Mouse (Mus musculus) embryonic facial prominence, embryonic 11.5 days (tissue): Measurements from ENCODE around the gene Lrp8. TPM values are rescaled to one million over a fixed set of nuclear protein-coding genes. Genes with fewer than 3 reads are reported as not detected.

Experiments
- ATAC-seq: fragments of 200-750 bp; cut with Nextera tagmentation; replicated peaks from 2 replicates; pipeline ENCODE4 v1.8.0; 2017; ENCODE audit warnings: low read depth; ENCODE audit not compliant: insufficient number of reproducible peaks, low FRiP score, low TSS enrichment
- DNase-seq: peaks from one replicate; pipeline ENCODE4 v3.0.0-alpha.2; 2015; ENCODE audit warnings: low spot score
- H3K27ac ChIP-seq: fragments of 300-500 bp; sonication (generic); replicated peaks from 2 replicates; pipeline ENCODE4 v1.5.1; 2014; ENCODE audit warnings: mild to moderate bottlenecking, low read depth, low read length, control low read depth
- H3K27me3 ChIP-seq: fragments of 300-500 bp; sonication (generic); 2 replicates; pipeline ENCODE4 v1.6.1; 2014; ENCODE audit warnings: mild to moderate bottlenecking, low read length, moderate library complexity, mixed read lengths; ENCODE audit not compliant: control insufficient read depth, insufficient read depth
- H3K36me3 ChIP-seq: fragments of 300-500 bp; sonication (generic); replicated peaks from 2 replicates; pipeline ENCODE4 v1.6.1; 2014; ENCODE audit warnings: low read depth, mild to moderate bottlenecking, low read length, moderate library complexity, mixed read lengths; ENCODE audit not compliant: control insufficient read depth, insufficient read depth
- H3K4me1 ChIP-seq: fragments of 300-500 bp; sonication (generic); 2 replicates; pipeline ENCODE4 v1.6.1; 2014; ENCODE audit warnings: low read length, mixed read lengths; ENCODE audit not compliant: control insufficient read depth, insufficient read depth
- H3K4me2 ChIP-seq: fragments of 300-500 bp; sonication (generic); 2 replicates; pipeline ENCODE4 v1.6.1; 2014; ENCODE audit warnings: low read depth, mild to moderate bottlenecking, control low read depth, low read length, moderate library complexity
- H3K4me3 ChIP-seq: fragments of 300-500 bp; sonication (generic); 2 replicates; pipeline ENCODE4 v1.5.1; 2014; ENCODE audit warnings: low read depth, low read length, control low read depth
- H3K9ac ChIP-seq: fragments of 300-500 bp; sonication (generic); replicated peaks from 2 replicates; pipeline ENCODE4 v1.6.1; 2014; ENCODE audit warnings: mild to moderate bottlenecking, control low read depth, low read length
- H3K9me3 ChIP-seq: fragments of 300-500 bp; sonication (generic); replicated peaks from 2 replicates; pipeline ENCODE4 v1.6.1; 2016; ENCODE audit warnings: mild to moderate bottlenecking, low read length, inconsistent platforms, mixed read lengths; ENCODE audit not compliant: control insufficient read depth
- WGBS: fragments of 180-500 bp; shearing (Covaris S2); extraction: QIAGEN DNeasy Blood & Tissue Kit; methylation state at CpG from one replicate; pipeline ENCODE4 v1.1.7; 2014; 5-methylcytosine and 5-hydroxymethylcytosine counted together
- polyA plus RNA-seq: library from polyadenylated mRNA; unstranded; fragments of >200 nt; fragmentation: Nextera tagmentation; extraction: Ambion mirVana; gene quantifications from 2 replicates; pipeline ENCODE4 v1.2.1, GENCODE M21; 2014

Lrp8 gene
- polyA plus RNA-seq, 1 experiment from 2014 or later = 5.0 TPM

DNA sequence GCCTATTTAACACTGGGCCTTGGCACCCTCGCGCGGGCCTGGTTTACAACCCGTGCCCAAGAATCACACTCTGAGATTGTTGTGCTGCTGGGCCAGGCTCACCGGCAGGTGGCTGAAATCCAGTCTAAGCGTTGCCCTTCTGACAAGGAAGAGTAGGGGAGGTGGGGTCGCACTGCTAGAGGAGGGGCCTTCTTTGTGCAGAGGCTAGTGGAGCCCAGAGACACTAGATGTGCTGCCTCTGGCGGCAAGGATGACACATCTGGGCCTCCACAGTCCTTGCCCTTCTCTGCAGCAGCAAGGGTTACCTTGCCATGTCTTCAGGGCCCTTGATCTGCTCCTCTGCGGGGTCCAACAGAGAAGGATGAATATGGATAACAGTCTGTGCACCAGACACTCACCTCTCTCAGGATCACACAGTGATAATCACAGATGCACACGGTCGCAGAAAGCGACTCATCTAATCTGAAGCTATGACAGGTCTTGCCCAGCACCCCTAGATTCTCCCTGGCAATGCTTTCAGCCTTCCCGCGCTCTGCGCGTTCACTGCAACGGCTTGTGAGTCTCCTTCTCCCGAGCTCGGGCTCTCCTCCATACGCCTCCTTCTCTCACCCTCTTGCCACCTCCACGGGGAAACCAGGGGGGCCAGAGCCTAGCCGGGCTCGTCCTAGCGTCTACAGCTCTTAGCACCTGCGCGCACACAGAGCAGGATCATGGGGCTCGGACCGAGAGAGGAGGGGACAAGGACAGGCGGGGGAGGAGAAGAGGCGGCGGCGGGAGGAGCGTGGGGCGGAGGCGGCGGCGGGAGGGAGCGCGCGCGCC, 486 bp upstream of the Lrp8 start:
- ATAC-seq (peak; percentile 57), DNase-seq (peak; percentile 84)
- 0 out of 2 replicates have a peak overlapping the region, but pooled peaks have one; percentile 13 for H3K27ac ChIP-seq
- H3K27me3 ChIP-seq = 0 out of 2 replicates have a peak, but pooled peaks cover 3% of the 10 kb centered on the region
- H3K4me2 ChIP-seq = peak overlapping the region; percentile 100
- 2% methylated on average over 34 of the region's 41 CpGs for WGBS
- H3K9ac ChIP-seq = peak overlapping the region; percentile 78
- H3K36me3 ChIP-seq = no peaks in the 10 kb centered on the region
- H3K4me3 ChIP-seq = peak overlapping the region; percentile 71
- no peaks in the 10 kb centered on the region for H3K9me3 ChIP-seq
- peaks cover 9% of the 10 kb centered on the region for H3K4me1 ChIP-seq

GRCm38 (mm10) chr4:107802450-107803331, 630 bp downstream of the Lrp8 start:
- Histone ChIP-seq H3K4me2 (peak overlapping the region; percentile 100), H3K4me1 (peaks cover 9% of the 10 kb centered on the region), H3K36me3 (no peaks in the 10 kb centered on the region), H3K27me3 (0 out of 2 replicates have a peak, but pooled peaks cover 3% of the 10 kb centered on the region), H3K4me3 (peak overlapping the region; percentile 71), H3K9ac (peak overlapping the region; percentile 78), H3K9me3 (no peaks in the 10 kb centered on the region), H3K27ac (peak overlapping the region; percentile 67)
- peak; percentile 62 for DNase-seq
- peak; percentile 12 for ATAC-seq
- WGBS = under 1% methylated on average over 65 of the region's 65 CpGs

- H3K9ac ChIP-seq = peak overlapping the region; percentile 78
- H3K36me3 ChIP-seq = no peaks in the 10 kb centered on the region
- under 1% methylated on average over 43 of the region's 46 CpGs for WGBS
- 0 out of 2 replicates have a peak, but pooled peaks cover 3% of the 10 kb centered on the region for H3K27me3 ChIP-seq
- H3K27ac ChIP-seq = peak overlapping the region; percentile 59
- ATAC-seq (peak; percentile 93), DNase-seq (peak; percentile 85)
- no peaks in the 10 kb centered on the region for H3K9me3 ChIP-seq
- H3K4me3 ChIP-seq = peak overlapping the region; percentile 71
- peaks cover 9% of the 10 kb centered on the region for H3K4me1 ChIP-seq
- H3K4me2 ChIP-seq = peak overlapping the region; percentile 100
Observed at GRCm38 (mm10) chr4:107803351-107804106, 1.5 kb downstream of the Lrp8 start.

- no peak overlapping the region for H3K9ac ChIP-seq
- H3K36me3 ChIP-seq = no peaks in the 10 kb centered on the region
- no peaks in the 10 kb centered on the region for H3K9me3 ChIP-seq
- 69% methylated on average over 3 of the region's 3 CpGs for WGBS
- H3K4me2 ChIP-seq = no peak overlapping the region
- ATAC-seq (no peak), DNase-seq (no peak)
- H3K4me1 ChIP-seq = peaks cover 9% of the 10 kb centered on the region
- H3K27ac ChIP-seq = no peak overlapping the region
- 0 out of 2 replicates have a peak, but pooled peaks cover 3% of the 10 kb centered on the region for H3K27me3 ChIP-seq
- H3K4me3 ChIP-seq = no peak overlapping the region
Observed at GRCm38 (mm10) chr4:107805491-107805890, 3.4 kb downstream of the Lrp8 start.

DNA sequence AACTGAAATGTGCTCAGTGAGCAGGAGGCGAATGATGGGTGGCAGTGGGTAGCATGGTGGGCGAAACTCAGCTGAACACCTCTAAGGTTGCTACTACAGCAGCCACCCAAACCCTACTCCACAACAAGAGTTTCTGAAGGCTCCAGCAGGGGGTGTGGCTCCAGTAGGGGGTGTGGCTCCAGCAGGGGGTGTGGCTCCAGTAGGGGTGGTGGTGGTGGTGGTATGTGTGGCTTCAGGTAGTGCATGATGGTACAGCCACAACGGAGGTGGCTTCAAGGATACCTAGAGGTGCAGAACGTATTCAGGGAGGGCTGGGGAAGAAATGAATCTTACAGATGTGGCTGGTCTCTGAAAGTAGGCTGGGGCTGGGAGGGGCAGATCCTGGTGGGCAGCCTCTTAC, 5.7 kb downstream of the Lrp8 start:
- 72% methylated on average over 4 of the region's 4 CpGs for WGBS
- Histone ChIP-seq H3K4me2 (no peak overlapping the region), H3K9ac (no peak overlapping the region), H3K4me1 (peaks cover 7% of the 10 kb centered on the region), H3K4me3 (no peak overlapping the region), H3K36me3 (no peaks in the 10 kb centered on the region), H3K27ac (no peak overlapping the region), H3K9me3 (no peaks in the 10 kb centered on the region), H3K27me3 (0 out of 2 replicates have a peak, but pooled peaks cover 3% of the 10 kb centered on the region)
- no peak for DNase-seq
- ATAC-seq = no peak

GRCm38 (mm10) chr4:107808655-107809054, 6.6 kb downstream of the Lrp8 start:
- ATAC-seq = no peak
- no peak for DNase-seq
- Histone ChIP-seq H3K4me2 (no peak overlapping the region), H3K27ac (no peak overlapping the region), H3K36me3 (no peaks in the 10 kb centered on the region), H3K9me3 (no peaks in the 10 kb centered on the region), H3K9ac (no peak overlapping the region), H3K4me1 (peaks cover 7% of the 10 kb centered on the region; the same call in 1 of the 2 replicates), H3K27me3 (0 out of 2 replicates have a peak, but pooled peaks cover 3% of the 10 kb centered on the region), H3K4me3 (no peak overlapping the region)

- no peaks in the 10 kb centered on the region for H3K27me3 ChIP-seq
- DNase-seq (no peak), ATAC-seq (no peak)
- no peaks in the 10 kb centered on the region for H3K36me3 ChIP-seq
- H3K4me3 ChIP-seq = no peak overlapping the region
- no peak overlapping the region for H3K4me2 ChIP-seq
- no peak overlapping the region for H3K9ac ChIP-seq
- H3K27ac ChIP-seq = no peak overlapping the region
- H3K4me1 ChIP-seq = no peaks in the 10 kb centered on the region
- no peaks in the 10 kb centered on the region for H3K9me3 ChIP-seq
- 86% methylated on average over 3 of the region's 3 CpGs for WGBS
Observed at GRCm38 (mm10) chr4:107811006-107811405, 8.9 kb downstream of the Lrp8 start.
